Mouse (Mus musculus) retina, adult 2 months (tissue): Measurements from ENCODE around the gene Camta1.
A peak's percentile ranks its signal among the peaks of the same experiment; 100 is the strongest.

Experiments
- DNase-seq: peaks from one replicate; pipeline ENCODE4 v3.0.0-alpha.2; 2012; ENCODE audit warnings: low read depth, low spot score

The Camta1 gene

GRCm38 (mm10) chr4:151275292-151275691, 586.4 kb downstream of the Camta1 start:
- no peak for DNase-seq

- DNase-seq = no peak
These were observed 597.8 kb downstream of the Camta1 start for GRCm38 (mm10) chr4:151263786-151264414.

GRCm38 (mm10) chr4:151263052-151263451, 598.6 kb downstream of the Camta1 start:
- no peak for DNase-seq

- no peak for DNase-seq
These were observed 605.1 kb downstream of the Camta1 start for GRCm38 (mm10) chr4:151256622-151257021.

- no peak for DNase-seq
These were observed 610.9 kb downstream of the Camta1 start for GRCm38 (mm10) chr4:151250824-151251223.

GRCm38 (mm10) chr4:151245068-151245797, 616.4 kb downstream of the Camta1 start:
- DNase-seq = no peak

GRCm38 (mm10) chr4:151243445-151243844, 618.2 kb downstream of the Camta1 start:
- no peak for DNase-seq

GRCm38 (mm10) chr4:151242751-151243150, 618.9 kb downstream of the Camta1 start:
- no peak for DNase-seq

GRCm38 (mm10) chr4:151240465-151240864, 621.2 kb downstream of the Camta1 start:
- no peak for DNase-seq

- peak; percentile 34 for DNase-seq
These were observed 622.5 kb downstream of the Camta1 start for GRCm38 (mm10) chr4:151238970-151239684.

- DNase-seq = no peak
These were observed 624.2 kb downstream of the Camta1 start for GRCm38 (mm10) chr4:151237501-151237900.

- DNase-seq = no peak
These were observed 626.7 kb downstream of the Camta1 start for GRCm38 (mm10) chr4:151234981-151235380.

- no peak for DNase-seq
These were observed 629.6 kb downstream of the Camta1 start for GRCm38 (mm10) chr4:151232028-151232427.

- DNase-seq = no peak
These were observed 632.6 kb downstream of the Camta1 start for GRCm38 (mm10) chr4:151229073-151229472.

- no peak for DNase-seq
These were observed 635.2 kb downstream of the Camta1 start for GRCm38 (mm10) chr4:151226496-151226895.

- no peak for DNase-seq
These were observed 637.7 kb downstream of the Camta1 start for GRCm38 (mm10) chr4:151224017-151224416.

- DNase-seq = no peak
These were observed 638.2 kb downstream of the Camta1 start for GRCm38 (mm10) chr4:151223263-151223996.

- no peak for DNase-seq
These were observed 639.0 kb downstream of the Camta1 start for GRCm38 (mm10) chr4:151222635-151223034.

- DNase-seq = no peak
These were observed 645.0 kb downstream of the Camta1 start for GRCm38 (mm10) chr4:151216553-151217292.

- no peak for DNase-seq
These were observed 645.8 kb downstream of the Camta1 start for GRCm38 (mm10) chr4:151215866-151216265.

GRCm38 (mm10) chr4:151215179-151215578, 646.5 kb downstream of the Camta1 start:
- no peak for DNase-seq
